Mouse (Mus musculus) liver, adult 2 months (tissue): Measurements from ENCODE around the gene Pgbd5.

Experiments
- CTCF ChIP-seq: fragments of 200-500 bp; IDR thresholded peaks from 2 replicates; pipeline ENCODE4 v1.5.1; 2011; ENCODE audit warnings: low read depth, low read length, control low read depth
- POLR2A ChIP-seq: fragments of 200-500 bp; IDR thresholded peaks from 2 replicates; pipeline ENCODE4 v1.6.1; 2011; ENCODE audit warnings: low read length, control low read depth; ENCODE audit not compliant: insufficient read depth; ENCODE audit errors: extremely low read depth

DNA sequence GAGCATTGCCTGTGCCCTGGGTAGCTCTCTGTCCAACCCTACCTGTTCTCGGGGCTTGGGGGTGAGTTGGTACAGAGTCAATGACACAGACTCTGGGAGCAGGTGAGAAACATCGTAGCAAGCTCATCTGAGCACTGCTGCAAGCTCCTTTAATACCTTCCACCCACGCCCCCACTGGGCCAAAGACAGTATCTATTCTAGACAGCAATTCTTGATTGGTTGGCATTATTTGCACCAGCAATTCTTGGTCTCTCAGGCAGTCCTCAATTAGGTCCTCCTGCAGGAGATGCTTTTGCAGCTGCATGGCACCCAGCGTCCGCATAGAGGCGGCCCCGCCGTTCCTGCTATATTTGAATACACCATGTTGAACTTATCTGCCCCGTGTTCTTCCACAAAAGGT lies 22.7 kb upstream of the Pgbd5 start:
- no peak for TF ChIP-seq POLR2A
- TF ChIP-seq CTCF: no peak
